Mouse (Mus musculus) MEL (cell line): ENCODE results near the gene Sox14. TPM values are rescaled to one million over a fixed set of nuclear protein-coding genes. Genes with fewer than 3 reads are reported as not detected.

Experiments
- DNase-seq: peaks from one replicate; pipeline ENCODE4 v3.0.0; 2011; ENCODE audit warnings: low read depth, low spot score
- H3K27ac ChIP-seq: 2 replicates; pipeline ENCODE4 v1.5.1; 2012; ENCODE audit warnings: low read depth, mild to moderate bottlenecking, control low read depth, low read length, moderate library complexity; ENCODE audit not compliant: control insufficient read depth
- H3K27me3 ChIP-seq, 2 experiments: fragments of 150-350 bp in 1 of 2; sonication (generic) in 1 of 2; 2 replicates each; pipeline ENCODE4 v1.6.1; 2012; ENCODE audit warnings: low read length in 2 of 2, mild to moderate bottlenecking in 2 of 2, improper control_type of control experiment in 1 of 2, moderate library complexity in 1 of 2; ENCODE audit not compliant: insufficient read depth in 2 of 2, control insufficient read depth in 1 of 2
- H3K36me3 ChIP-seq, 2 experiments: 2 replicates each; pipeline ENCODE4 v1.6.1; 2012 to 2014; ENCODE audit warnings: low read length in 2 of 2, improper control_type of control experiment in 1 of 2, inconsistent platforms in 1 of 2, mild to moderate bottlenecking in 1 of 2; ENCODE audit not compliant: insufficient read depth in 2 of 2, control insufficient read depth in 1 of 2
- H3K4me1 ChIP-seq, 2 experiments: fragments of 150-350 bp in 1 of 2; sonication (generic) in 1 of 2; 2 replicates each; pipeline ENCODE4 v1.6.1; 2012; ENCODE audit warnings: low read length in 2 of 2, improper control_type of control experiment in 1 of 2, mild to moderate bottlenecking in 1 of 2; ENCODE audit not compliant: insufficient read depth in 2 of 2, control insufficient read depth in 1 of 2
- H3K4me3 ChIP-seq, 2 experiments: fragments of 150-350 bp in 1 of 2; sonication (generic) in 1 of 2; 2 replicates each; pipeline ENCODE4 v1.5.1; 2012; ENCODE audit warnings: low read depth in 2 of 2, low read length in 2 of 2, mild to moderate bottlenecking in 2 of 2, moderate library complexity in 2 of 2, control low read depth in 1 of 2, improper control_type of control experiment in 1 of 2; ENCODE audit not compliant: control insufficient read depth in 1 of 2, insufficient read depth in 1 of 2
- H3K79me2 ChIP-seq: 2 replicates; pipeline ENCODE4 v1.6.1; 2012; ENCODE audit warnings: mild to moderate bottlenecking, low read length, moderate library complexity; ENCODE audit not compliant: control insufficient read depth, poor library complexity, insufficient read depth
- H3K9ac ChIP-seq: 2 replicates; pipeline ENCODE4 v1.6.1; 2012; ENCODE audit warnings: low read depth, mild to moderate bottlenecking, control low read depth, low read length, moderate library complexity; ENCODE audit not compliant: control insufficient read depth, poor library complexity, severe bottlenecking
- H3K9me3 ChIP-seq: fragments of 150-350 bp; sonication (generic); replicated peaks from 2 replicates; pipeline ENCODE4 v1.6.1; 2012; ENCODE audit warnings: mild to moderate bottlenecking, low read length, improper control_type of control experiment, moderate library complexity; ENCODE audit not compliant: insufficient read depth
- BHLHE40 ChIP-seq: IDR thresholded peaks from 2 replicates; pipeline ENCODE4 v1.6.1; 2012; ENCODE audit warnings: low read depth, mild to moderate bottlenecking, inconsistent platforms, low read length, improper control_type of control experiment, borderline replicate concordance
- EP300 ChIP-seq, 2 experiments: IDR thresholded peaks; 2 replicates each; pipeline ENCODE4 v1.6.1; 2011; ENCODE audit warnings: improper control_type of control experiment in 2 of 2, low read length in 2 of 2, low read depth in 1 of 2, mild to moderate bottlenecking in 1 of 2
- GATA1 ChIP-seq: IDR thresholded peaks from 2 replicates; pipeline ENCODE4 v1.6.1; 2011; ENCODE audit warnings: low read depth, low read length, improper control_type of control experiment
- HCFC1 ChIP-seq: IDR thresholded peaks from 2 replicates; pipeline ENCODE4 v1.6.1; 2012; ENCODE audit warnings: low read depth, mild to moderate bottlenecking, inconsistent platforms, low read length, improper control_type of control experiment, moderate library complexity
- MAZ ChIP-seq: IDR thresholded peaks from 2 replicates; pipeline ENCODE4 v1.6.1; 2012; ENCODE audit warnings: low read depth, mild to moderate bottlenecking, inconsistent platforms, low read length, improper control_type of control experiment
- NELFE ChIP-seq: IDR thresholded peaks from 2 replicates; pipeline ENCODE4 v1.6.1; 2011; ENCODE audit warnings: low read depth, low read length, improper control_type of control experiment
- NRF1 ChIP-seq: IDR thresholded peaks from 2 replicates; pipeline ENCODE4 v1.6.1; 2014; ENCODE audit warnings: low read depth, mild to moderate bottlenecking, inconsistent platforms, low read length, improper control_type of control experiment, moderate library complexity; ENCODE audit not compliant: poor library complexity, insufficient read depth, severe bottlenecking
- POLR2AphosphoS2 ChIP-seq: IDR thresholded peaks from 2 replicates; pipeline ENCODE4 v1.6.1; 2011; ENCODE audit warnings: low read length, improper control_type of control experiment
- RAD21 ChIP-seq: IDR thresholded peaks from 2 replicates; pipeline ENCODE4 v1.6.1; 2011; ENCODE audit warnings: mild to moderate bottlenecking, low read depth, low read length, improper control_type of control experiment
- RCOR1 ChIP-seq: IDR thresholded peaks from 2 replicates; pipeline ENCODE4 v1.6.1; 2012; ENCODE audit warnings: low read depth, mild to moderate bottlenecking, inconsistent platforms, low read length, improper control_type of control experiment
- SIN3A ChIP-seq: IDR thresholded peaks from 2 replicates; pipeline ENCODE4 v1.6.1; 2012; ENCODE audit warnings: low read length, improper control_type of control experiment, inconsistent platforms
- TAL1 ChIP-seq: IDR thresholded peaks from 2 replicates; pipeline ENCODE4 v1.6.1; 2012; ENCODE audit warnings: mild to moderate bottlenecking, inconsistent platforms, low read length, moderate library complexity, mixed read lengths
- TBP ChIP-seq: IDR thresholded peaks from 2 replicates; pipeline ENCODE4 v1.8.0; 2011; ENCODE audit warnings: low read depth, low read length, improper control_type of control experiment
- TCF12 ChIP-seq: IDR thresholded peaks from 2 replicates; pipeline ENCODE4 v1.6.1; 2014; ENCODE audit warnings: low read depth, mild to moderate bottlenecking, inconsistent platforms, low read length, improper control_type of control experiment, moderate library complexity
- ZMIZ1 ChIP-seq: IDR thresholded peaks from 2 replicates; pipeline ENCODE4 v1.6.1; 2012; ENCODE audit warnings: low read depth, mild to moderate bottlenecking, inconsistent platforms, low read length, improper control_type of control experiment, moderate library complexity
- polyA plus RNA-seq, 2 experiments: library from polyadenylated mRNA; stranded (reverse) in 1 of 2; unstranded in 1 of 2; fragments of >175 nt in 1 of 2; fragments of >200 nt in 1 of 2; gene quantifications; 2 replicates each; pipeline versions ENCODE4 v1.2.1 to v1.2.4; 2012; ENCODE audit warnings: low replicate concordance in 2 of 2, low read depth in 1 of 2; ENCODE audit not compliant: insufficient read length in 2 of 2, insufficient read depth in 1 of 2, missing spikeins in 1 of 2
- total RNA-seq: library from RNA; depleted of rRNA; stranded (reverse); fragments of 300-350 nt; gene quantifications from 2 replicates; pipeline ENCODE4 v1.2.3, GENCODE M21; 2012; rRNA removed

Sox14 gene
- total and polyA plus RNA-seq, 3 experiments, result not detected

GRCm38 (mm10) chr9:99835624-99836430 is 40.1 kb downstream of the Sox14 start:
- Histone ChIP-seq H3K4me3 (no peak overlapping the region), H3K36me3 (no peaks in the 10 kb centered on the region)

More at GRCm38 (mm10) chr9:99835624-99836430, 40.1 kb downstream of the Sox14 start:
- H3K79me2 ChIP-seq, result no peaks in the 10 kb centered on the region
- no peak overlapping the region for H3K27ac ChIP-seq
- no peaks in the 10 kb centered on the region for H3K27me3 ChIP-seq
- TF ChIP-seq ZMIZ1 (no peak), RCOR1 (no peak), TBP (no peak), MAZ (no peak), TCF12 (no peak), EP300 (IDR thresholded peaks at IDR 0.05; ENCODE audit: low read depth in 1 of 2, low read length in 2 of 2) (no peak), BHLHE40 (no peak), RAD21 (no peak), TAL1 (no peak), HCFC1 (no peak), SIN3A (no peak), NELFE (no peak), POLR2AphosphoS2 (no peak), NRF1 (no peak), GATA1 (no peak)
- TF ChIP-seq, all 39 proteins: peak for 0
- Histone ChIP-seq H3K4me1 (no peaks in the 10 kb centered on the region), H3K9me3 (no peaks in the 10 kb centered on the region), H3K9ac (no peak overlapping the region)
- no peak for DNase-seq

Other genes with a start within 250 kb of the Sox14 start
- gene Dzip1l, start 246.7 kb downstream of the Sox14 start, total RNA-seq, result not detected in 2 replicates
- not detected for gene Dzip1l, start 246.7 kb downstream of the Sox14 start, polyA plus RNA-seq
- gene Cldn18, start 158.9 kb downstream of the Sox14 start, total RNA-seq, result not detected in 2 replicates
- not detected for gene Cldn18, start 158.9 kb downstream of the Sox14 start, polyA plus RNA-seq